In the genomic region with DNA sequence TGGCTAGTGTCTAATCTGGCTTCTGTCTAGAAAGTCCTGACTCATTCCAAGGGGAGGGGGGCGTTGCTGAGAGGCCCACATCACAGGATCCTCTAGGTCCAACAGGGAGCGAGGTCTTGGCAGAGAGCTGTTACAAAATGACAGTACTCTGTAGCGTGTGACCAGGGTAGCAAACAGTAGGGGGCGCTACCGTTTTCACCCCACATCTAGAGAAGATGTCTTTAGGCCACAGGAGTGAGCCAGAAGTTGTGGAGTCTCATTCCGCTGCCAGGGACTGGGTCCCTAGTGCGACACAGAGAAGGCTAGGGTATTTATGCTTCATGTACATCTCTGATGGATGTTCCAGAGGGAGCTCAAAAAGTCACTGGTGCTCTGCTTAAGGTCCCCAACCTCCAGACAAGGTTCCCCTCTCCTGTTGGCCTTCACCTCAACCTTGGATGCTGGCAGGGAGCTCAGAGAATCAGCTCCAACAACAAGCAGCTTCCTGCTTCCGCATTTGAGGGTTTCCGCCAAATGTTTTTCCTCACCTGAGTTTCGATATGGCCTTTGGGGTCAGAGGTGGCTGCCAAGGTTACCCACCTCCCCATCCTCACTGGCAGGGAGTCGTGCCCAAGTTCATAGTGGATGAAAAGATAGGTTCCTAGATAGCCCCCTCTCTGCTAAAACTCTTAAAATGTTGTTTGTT, we compare ENCODE assay signal across 9 mouse cellular contexts. TPM values are rescaled to one million over a fixed set of nuclear protein-coding genes. Genes with fewer than 3 reads are reported as not detected.
DNase-seq lines count a peak whose midpoint lies in the region; ATAC-seq and TF ChIP-seq lines count a peak whose summit lies in the region.
"Had no signal": no experiment of that assay in that cellular context is flagged by ENCODE, and none has a peak within 500 bp of the region (broad histone marks: within the 10 kb centered on the region; RNA-seq: fewer than 3 reads in every experiment).

No protein-coding gene starts in this region.

- peak; percentile 11 to 12 for DNase-seq in cerebellum, postnatal 14 days
- DNase-seq in gastrocnemius, postnatal 10 days: peak; percentile 25
- peak; percentile 24 to 39 (median 25) for DNase-seq in liver, embryonic 14.5 days (ENCODE audit: low read depth in 3 of 3, low spot score in 3 of 3)
- peak; percentile 63 for DNase-seq in naive thymus-derived CD4-positive, alpha-beta T cell, adult 2 months (ENCODE audit: low read depth)
- peak; percentile 50 for DNase-seq in thymus, postnatal 0 days (ENCODE audit: low spot score)

- TF ChIP-seq CTCF in liver, embryonic 14.5 days (IDR thresholded peaks at IDR 0.05; ENCODE audit: low read depth): peak; percentile 72

- peaks cover 15% of the 10 kb centered on the region for H3K4me1 ChIP-seq in brown adipose tissue, adult 24 weeks (ENCODE audit: control insufficient read depth, insufficient read depth, insufficient read length, low read length)
- H3K4me1 ChIP-seq in liver, embryonic 14.5 days (replicated peaks; ENCODE audit: control insufficient read depth in 2 of 2, insufficient read depth in 2 of 2, low read length in 1 of 2): peaks cover 3 to 4% of the 10 kb centered on the region in 2 experiments; a peak in 3 of 4 replicates

- H3K27me3 ChIP-seq in liver, embryonic 14.5 days (ENCODE audit: control insufficient read depth, insufficient read depth, low read length): peaks cover 5% of the 10 kb centered on the region; the same call in 1 of the 2 replicates

- H3K36me3 ChIP-seq in liver, embryonic 14.5 days (replicated peaks; ENCODE audit: control insufficient read depth, insufficient read depth, low read depth): no peaks in the 10 kb centered on the region
- H3K36me3 ChIP-seq: G1E had no signal

- H3K27ac ChIP-seq in brown adipose tissue, adult 24 weeks (replicated peaks; ENCODE audit: low read depth, low read length): peak overlapping the region; percentile 94
- no peak overlapping the region for H3K27ac ChIP-seq in liver, embryonic 14.5 days

- peak overlapping the region; percentile 57 for H3K4me3 ChIP-seq in brown adipose tissue, adult 24 weeks (ENCODE audit: insufficient read depth, low read depth, low read length)
- peak overlapping the region in 1 of 2 experiments; percentile 46; a peak in 3 of 4 replicates for H3K4me3 ChIP-seq in liver, embryonic 14.5 days (ENCODE audit: insufficient read depth in 1 of 2, low read depth in 2 of 2, low read length in 2 of 2)

- ATAC-seq in cerebellum, adult (ENCODE audit: insufficient number of reproducible peaks, low FRiP score, low TSS enrichment): no peak
- peak; percentile 24 for ATAC-seq in inflammation-experienced regulatory T-cells, adult 6 months
- ATAC-seq in liver, embryonic 14.5 days (ENCODE audit: insufficient read depth): peak; percentile 40; the same call in 1 of the 2 replicates

- TF ChIP-seq EP300 in liver, embryonic 14.5 days (IDR thresholded peaks at IDR 0.05; ENCODE audit: low read depth): no peak

- no peak overlapping the region for H3K9ac ChIP-seq in liver, embryonic 14.5 days (replicated peaks)

- H3K9me3 ChIP-seq in liver, embryonic 14.5 days (ENCODE audit: control insufficient read depth, low read length): no peaks in the 10 kb centered on the region

- 16% methylated on average over 11 of the region's 11 CpGs for WGBS in liver, embryonic 14.5 days (ENCODE audit: insufficient replicate concordance)

- peak overlapping the region; percentile 77 for H3K4me2 ChIP-seq in liver, embryonic 14.5 days (ENCODE audit: low read depth)

RNA-seq across cellular contexts. Expression of a gene that starts 29.3 kb away (rescaled TPM):
- polyA plus RNA-seq in brown adipose tissue, adult 24 weeks (2012; ENCODE audit: insufficient read depth, insufficient read length, missing spikeins): not detected in 2 replicates
- total RNA-seq in gastrocnemius, postnatal 10 days (2021): under 1 TPM; 0.05 to 0.07 TPM
- 1 to 10 TPM; 7.7 to 9.6 (median 9.0) TPM for polyA plus RNA-seq in inflammation-experienced regulatory T-cells, adult 6 months (2017; shearing (Covaris generic))
- polyA plus RNA-seq in liver, embryonic 14.5 days (2012; rRNA removed): 0.02 and 0.03 TPM in 2 replicates
- 0.01 TPM in 1 of 2 replicates, not detected in the other for polyA plus RNA-seq in liver, embryonic 14.5 days (2014; fragmentation: Nextera tagmentation; extraction: Ambion mirVana)
- 0.22 and 0.35 TPM in 2 replicates for polyA plus RNA-seq in thymus, postnatal 0 days (2015; fragmentation: Nextera tagmentation; extraction: Ambion mirVana)
- polyA plus RNA-seq: G1E had no signal

Comparison
In these comparisons a context has a peak if more than half of its experiments do, and no peak if none do; other contexts are left out.
1. DNase-seq: peak in every context shown above with its lines; median percentile 63 in naive thymus-derived CD4-positive, alpha-beta T cell, adult 2 months; 50 in thymus, postnatal 0 days; 25 in gastrocnemius, postnatal 10 days; 25 in liver, embryonic 14.5 days; 12 in cerebellum, postnatal 14 days.